Mouse (Mus musculus) embryonic fibroblast, embryonic 13.5 days (primary cell): ENCODE measurements at regions not wholly inside any gene's neighbourhood (a gene's known extent, or its start where the extent isn't known, plus 50 kb on each side); places are given as distances from the start of the nearest gene placed in this dataset.

Experiments used
- CTCF ChIP-seq: IDR thresholded peaks from 2 replicates; pipeline ENCODE4 v1.5.1; 2011; ENCODE audit warnings: mild to moderate bottlenecking, control low read depth, low read length, moderate library complexity, borderline replicate concordance; ENCODE audit not compliant: insufficient read depth
- POLR2A ChIP-seq: IDR thresholded peaks from 2 replicates; pipeline ENCODE4 v1.6.1; 2011; ENCODE audit warnings: low read depth, mild to moderate bottlenecking, control low read depth, low read length, moderate library complexity

- TF ChIP-seq CTCF (no peak), POLR2A (no peak)
Measured at GRCm38 (mm10) chr13:25695956-25696355, 425.7 kb upstream of the Nrsn1 start.
